Mouse (Mus musculus) kidney, adult 2 months (tissue): ENCODE data around the gene Mllt3.

Source experiments
- CTCF ChIP-seq: fragments of 200-500 bp; conservative IDR thresholded peaks from 2 replicates; pipeline ENCODE4 v1.5.1; 2011; ENCODE audit warnings: low read depth, mild to moderate bottlenecking, control low read depth, low read length, moderate library complexity, mixed read lengths; ENCODE audit not compliant: insufficient read depth, insufficient read length
- POLR2A ChIP-seq: fragments of 200-500 bp; IDR thresholded peaks from one replicate; pipeline ENCODE4 v1.6.1; 2011; ENCODE audit warnings: low read depth, low read length, control low read depth

GRCm38 (mm10) chr4:87783809-87784208, 249.4 kb downstream of the Mllt3 start:
- TF ChIP-seq CTCF (no peak), POLR2A (no peak)
